Mouse (Mus musculus) midbrain, embryonic 12.5 days (tissue): ENCODE measurements around the gene Heg1. TPM values are rescaled to one million over a fixed set of nuclear protein-coding genes. Genes with fewer than 3 reads are reported as not detected.
A peak's percentile ranks its signal among the peaks of the same experiment; 100 is the strongest.

Source experiments
- ATAC-seq: fragments of 200-750 bp; cut with Nextera tagmentation; 2 replicates; pipeline ENCODE4 v1.8.0; 2017; ENCODE audit warnings: low read depth, moderate TSS enrichment, moderate library complexity; ENCODE audit not compliant: low FRiP score
- H3K27ac ChIP-seq: fragments of 300-500 bp; sonication (generic); replicated peaks from 2 replicates; pipeline ENCODE4 v1.5.1; 2016; ENCODE audit warnings: mild to moderate bottlenecking
- H3K27me3 ChIP-seq: fragments of 300-500 bp; sonication (generic); 2 replicates; pipeline ENCODE4 v1.6.1; 2016; ENCODE audit warnings: mild to moderate bottlenecking
- H3K36me3 ChIP-seq: fragments of 300-500 bp; sonication (generic); 2 replicates; pipeline ENCODE4 v1.6.1; 2016
- H3K4me1 ChIP-seq: fragments of 300-500 bp; sonication (generic); 2 replicates; pipeline ENCODE4 v1.6.1; 2016
- H3K4me2 ChIP-seq: fragments of 300-500 bp; sonication (generic); replicated peaks from 2 replicates; pipeline ENCODE4 v1.6.1; 2016; ENCODE audit warnings: mild to moderate bottlenecking, moderate library complexity
- H3K4me3 ChIP-seq: fragments of 300-500 bp; sonication (generic); 2 replicates; pipeline ENCODE4 v1.5.1; 2016; ENCODE audit warnings: mild to moderate bottlenecking
- H3K9ac ChIP-seq: fragments of 300-500 bp; sonication (generic); replicated peaks from 2 replicates; pipeline ENCODE4 v1.6.1; 2016; ENCODE audit warnings: mild to moderate bottlenecking, moderate library complexity
- H3K9me3 ChIP-seq: fragments of 300-500 bp; sonication (generic); 2 replicates; pipeline ENCODE4 v1.6.1; 2016; ENCODE audit warnings: mild to moderate bottlenecking
- WGBS: fragments of 180-500 bp; shearing (Covaris S2); methylation state at CpG from one replicate; pipeline ENCODE4 v1.1.7; 2016; 5-methylcytosine and 5-hydroxymethylcytosine counted together
- polyA plus RNA-seq: library from polyadenylated mRNA; unstranded; fragments of >200 nt; fragmentation: Nextera tagmentation; extraction: Ambion mirVana; gene quantifications from 2 replicates; pipeline ENCODE4 v1.2.1, GENCODE M21; 2016

Heg1 gene
- polyA plus RNA-seq, 1 experiment from 2014 or later = 34.1 TPM

DNA sequence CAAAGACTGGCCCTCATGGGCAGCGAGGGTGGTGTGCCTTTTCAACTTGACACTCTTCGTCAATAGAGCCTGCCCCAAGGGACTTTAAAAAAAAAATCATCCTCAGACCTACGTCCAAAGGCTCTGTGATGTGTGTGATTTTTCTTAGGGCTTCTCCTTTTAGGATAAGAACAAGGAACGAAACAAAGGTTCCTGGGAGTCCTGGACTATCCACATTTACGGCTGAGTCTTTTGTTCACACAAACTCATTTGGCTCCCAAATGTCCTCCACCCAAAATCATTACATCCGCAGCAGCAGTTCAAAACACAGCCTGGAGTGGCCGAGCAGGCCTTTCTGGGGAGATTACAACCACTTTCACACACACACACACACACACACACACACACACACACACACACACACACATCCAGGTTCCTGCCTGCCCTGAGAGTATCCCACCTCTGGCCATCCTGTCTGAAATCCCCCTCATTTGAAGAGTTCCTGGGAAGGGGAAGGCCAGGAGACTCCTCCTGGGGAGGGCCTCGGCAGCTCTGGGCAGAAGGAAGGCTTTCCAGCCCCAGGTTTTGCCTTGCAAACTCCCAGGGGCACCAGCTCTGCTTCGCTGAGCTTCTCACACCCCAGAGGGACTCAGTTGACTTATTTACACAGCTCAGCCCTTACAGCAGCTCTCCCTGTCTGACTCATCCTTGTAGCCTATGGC is 13.6 kb downstream of the Heg1 start:
- Histone ChIP-seq H3K27me3 (no peaks in the 10 kb centered on the region), H3K9me3 (no peaks in the 10 kb centered on the region), H3K4me1 (peaks cover 58% of the 10 kb centered on the region), H3K9ac (no peak overlapping the region), H3K4me3 (no peak overlapping the region), H3K4me2 (no peak overlapping the region), H3K27ac (peak overlapping the region; percentile 67), H3K36me3 (peaks cover 7% of the 10 kb centered on the region; the same call in 1 of the 2 replicates)
- WGBS = 40% methylated on average over 9 of the region's 9 CpGs
- ATAC-seq = no peak

DNA sequence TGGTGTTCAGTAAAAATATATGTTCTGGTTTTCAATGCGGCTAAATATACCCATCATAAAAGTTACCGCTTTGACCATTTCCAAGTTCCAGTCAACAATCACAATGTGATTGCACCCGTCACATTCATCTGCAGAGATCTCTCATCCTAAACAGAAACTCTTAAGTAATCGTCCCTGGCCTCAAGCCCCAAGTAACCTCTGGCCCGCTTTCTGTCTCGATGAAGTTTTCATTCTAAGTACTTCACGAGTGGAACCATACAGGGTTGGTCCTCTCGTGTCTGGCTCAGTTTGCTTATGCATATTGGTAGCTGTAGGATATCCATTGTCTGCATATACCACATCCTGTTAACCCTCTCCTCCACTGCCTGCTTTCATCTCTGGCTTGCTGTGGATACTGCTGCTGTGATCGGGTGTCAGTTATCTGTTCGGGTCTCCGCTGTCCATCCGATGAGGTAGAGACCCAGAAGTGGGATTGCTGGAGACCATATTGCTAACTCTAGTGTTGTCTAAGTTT is 14.2 kb downstream of the Heg1 start:
- peak overlapping the region; percentile 67; the same call in 1 of the 2 replicates for H3K27ac ChIP-seq
- 70% methylated on average over 12 of the region's 12 CpGs for WGBS
- H3K9ac ChIP-seq = no peak overlapping the region

DNA sequence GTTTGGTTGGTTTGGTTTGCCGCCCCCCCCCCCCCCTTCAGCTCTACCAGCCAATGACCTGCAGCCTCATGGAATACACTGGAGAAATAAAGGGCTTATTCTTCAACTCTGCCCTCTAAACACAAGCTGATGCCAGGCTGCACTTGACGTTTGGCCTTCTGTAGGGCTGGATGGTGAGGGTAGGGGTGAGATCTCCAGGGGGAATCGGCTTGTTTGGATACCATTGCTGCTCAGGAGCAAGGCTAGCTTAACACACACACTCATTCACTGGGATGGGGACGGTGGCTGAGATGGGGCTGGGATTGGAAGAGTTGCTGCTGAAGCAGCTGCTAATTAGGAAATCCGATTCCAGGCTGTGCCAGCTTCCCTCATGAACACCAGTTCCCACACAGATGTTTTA is 16.4 kb downstream of the Heg1 start:
- no peak for ATAC-seq
- Histone ChIP-seq H3K4me1 (peaks cover 63% of the 10 kb centered on the region), H3K9me3 (no peaks in the 10 kb centered on the region), H3K27me3 (no peaks in the 10 kb centered on the region), H3K4me3 (no peak overlapping the region), H3K9ac (no peak overlapping the region), H3K36me3 (0 out of 2 replicates have a peak, but pooled peaks cover 3% of the 10 kb centered on the region), H3K4me2 (no peak overlapping the region), H3K27ac (0 out of 2 replicates have a peak overlapping the region, but pooled peaks have one; percentile 6)
- 62% methylated on average over 5 of the region's 5 CpGs for WGBS

More for the DNA sequence above, 14.2 kb downstream of the Heg1 start:
- Histone ChIP-seq H3K4me1 (peaks cover 54% of the 10 kb centered on the region), H3K9me3 (no peaks in the 10 kb centered on the region), H3K4me2 (no peak overlapping the region), H3K27me3 (no peaks in the 10 kb centered on the region), H3K36me3 (peaks cover 6% of the 10 kb centered on the region; the same call in 1 of the 2 replicates), H3K4me3 (no peak overlapping the region)
- ATAC-seq = no peak

DNA sequence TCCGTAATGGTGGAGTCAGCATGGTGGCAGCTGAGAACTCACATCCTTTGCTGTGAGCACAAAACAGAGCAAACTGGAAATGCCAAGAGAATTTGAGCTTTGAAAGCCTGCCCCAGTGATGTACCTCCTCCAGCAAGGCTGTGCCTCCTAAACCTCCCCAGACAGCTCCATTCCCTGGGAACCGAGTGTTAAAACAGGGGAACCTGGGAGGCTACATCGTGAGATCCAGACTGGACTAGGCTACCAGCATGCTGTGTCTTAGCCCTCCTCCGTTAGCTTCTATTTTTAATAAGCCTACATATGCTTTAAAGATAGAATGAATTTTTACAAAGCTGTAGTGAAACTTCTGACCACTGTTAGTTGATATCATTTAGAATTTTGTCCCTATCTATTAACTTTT is 17.7 kb downstream of the Heg1 start:
- Histone ChIP-seq H3K4me1 (peaks cover 51% of the 10 kb centered on the region), H3K4me2 (no peak overlapping the region), H3K9ac (no peak overlapping the region), H3K36me3 (0 out of 2 replicates have a peak, but pooled peaks cover 4% of the 10 kb centered on the region), H3K4me3 (no peak overlapping the region), H3K27me3 (no peaks in the 10 kb centered on the region), H3K27ac (no peak overlapping the region), H3K9me3 (no peaks in the 10 kb centered on the region)
- no peak for ATAC-seq
- WGBS = 96% methylated on average over 4 of the region's 4 CpGs

DNA sequence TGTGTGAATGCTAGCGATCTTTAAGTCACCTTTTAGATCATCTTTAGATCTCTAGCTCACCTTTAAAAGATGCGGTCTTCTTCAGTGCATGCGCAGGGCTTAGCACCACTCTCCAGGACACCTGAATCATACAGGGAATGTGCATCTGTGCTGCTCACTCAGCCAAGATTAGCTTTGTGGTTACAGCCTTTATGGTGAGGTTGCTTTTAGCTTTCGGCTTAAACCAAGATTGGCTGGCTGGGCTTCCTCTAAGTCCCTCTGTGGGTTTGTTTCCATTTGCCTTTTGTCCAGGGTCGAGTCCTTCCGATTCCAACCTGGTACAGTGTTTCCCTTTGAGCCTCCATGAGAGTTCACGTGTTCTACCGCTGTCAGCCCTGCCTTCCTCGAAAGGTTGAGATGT is 20.1 kb downstream of the Heg1 start:
- no peak overlapping the region for H3K9ac ChIP-seq
- WGBS = 76% methylated on average over 9 of the region's 9 CpGs
- H3K9me3 ChIP-seq = no peaks in the 10 kb centered on the region
- H3K4me1 ChIP-seq = peaks cover 29% of the 10 kb centered on the region
- ATAC-seq = no peak
- H3K27ac ChIP-seq = peak overlapping the region; percentile 35; the same call in 1 of the 2 replicates
- no peaks in the 10 kb centered on the region for H3K27me3 ChIP-seq
- 0 out of 2 replicates have a peak, but pooled peaks cover 11% of the 10 kb centered on the region for H3K36me3 ChIP-seq
- H3K4me2 ChIP-seq = no peak overlapping the region
- H3K4me3 ChIP-seq = no peak overlapping the region

DNA sequence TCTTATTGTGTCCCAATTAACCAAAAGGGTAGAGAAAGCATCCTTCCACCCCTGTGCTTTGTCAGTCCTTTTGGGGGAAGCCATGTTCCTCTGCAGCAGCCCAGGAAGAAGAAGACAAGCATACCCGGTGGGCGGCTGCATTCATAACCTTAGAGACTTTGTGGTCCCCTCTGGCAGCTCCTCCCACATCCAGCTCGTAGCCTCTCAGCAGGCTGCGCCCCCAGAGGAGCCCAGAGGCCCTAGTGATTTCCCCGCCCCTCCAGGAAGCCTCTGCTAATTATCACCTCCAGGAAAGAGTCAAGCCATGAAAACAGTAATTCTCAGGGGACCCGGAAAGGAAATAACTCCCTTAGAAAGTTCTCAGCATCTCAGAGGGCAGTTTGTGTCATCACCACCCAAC is 21.1 kb downstream of the Heg1 start:
- H3K9me3 ChIP-seq = no peaks in the 10 kb centered on the region
- H3K4me1 ChIP-seq = peaks cover 20% of the 10 kb centered on the region
- peaks cover 14% of the 10 kb centered on the region for H3K36me3 ChIP-seq
- 36% methylated on average over 6 of the region's 6 CpGs for WGBS
- peak overlapping the region; percentile 35; the same call in 1 of the 2 replicates for H3K27ac ChIP-seq
- no peaks in the 10 kb centered on the region for H3K27me3 ChIP-seq
- H3K4me3 ChIP-seq = no peak overlapping the region
- no peak overlapping the region for H3K9ac ChIP-seq
- ATAC-seq = no peak
- H3K4me2 ChIP-seq = no peak overlapping the region

DNA sequence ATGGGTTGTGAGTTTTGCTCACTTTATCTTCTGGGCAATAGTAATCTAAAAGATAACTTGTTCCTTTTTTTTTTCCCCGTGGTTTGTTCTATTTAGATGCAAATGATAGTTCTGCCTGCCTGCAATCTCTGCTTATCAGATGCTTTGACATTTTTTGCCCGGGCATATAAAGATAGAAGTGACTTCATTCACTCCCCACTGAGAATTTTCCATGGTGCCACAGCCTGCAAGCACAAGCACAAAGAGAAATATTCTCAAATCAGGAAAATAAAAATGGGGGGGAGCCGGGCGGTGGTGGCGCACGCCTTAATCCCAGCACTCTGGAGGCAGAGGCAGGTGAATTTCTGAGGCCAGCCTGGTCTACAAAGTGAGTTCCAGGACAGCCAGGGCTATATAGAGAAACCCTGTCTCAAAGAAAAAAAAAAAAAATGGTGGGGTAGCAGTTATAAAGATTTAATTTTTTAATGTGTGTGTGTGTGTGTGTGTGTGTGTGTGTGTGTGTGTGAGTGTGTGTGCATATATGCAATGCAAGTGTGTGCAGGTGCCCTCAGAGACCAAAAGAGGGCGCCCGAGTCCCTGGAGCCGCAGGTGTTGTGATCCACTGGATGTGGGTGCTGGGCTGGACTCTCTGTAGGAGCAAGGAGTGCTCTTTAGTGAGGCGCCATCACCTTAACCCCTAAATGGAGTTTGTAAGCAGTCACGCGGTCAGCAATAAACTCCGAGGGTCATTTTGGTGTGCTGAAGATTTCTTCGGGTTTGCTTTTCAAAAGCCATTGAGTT is 22.1 kb downstream of the Heg1 start:
- WGBS = 94% methylated on average over 14 of the region's 14 CpGs
- Histone ChIP-seq H3K9ac (no peak overlapping the region), H3K4me3 (no peak overlapping the region), H3K27me3 (no peaks in the 10 kb centered on the region), H3K27ac (no peak overlapping the region), H3K9me3 (no peaks in the 10 kb centered on the region), H3K36me3 (peaks cover 25% of the 10 kb centered on the region), H3K4me1 (peaks cover 13% of the 10 kb centered on the region), H3K4me2 (no peak overlapping the region)
- ATAC-seq = no peak

DNA sequence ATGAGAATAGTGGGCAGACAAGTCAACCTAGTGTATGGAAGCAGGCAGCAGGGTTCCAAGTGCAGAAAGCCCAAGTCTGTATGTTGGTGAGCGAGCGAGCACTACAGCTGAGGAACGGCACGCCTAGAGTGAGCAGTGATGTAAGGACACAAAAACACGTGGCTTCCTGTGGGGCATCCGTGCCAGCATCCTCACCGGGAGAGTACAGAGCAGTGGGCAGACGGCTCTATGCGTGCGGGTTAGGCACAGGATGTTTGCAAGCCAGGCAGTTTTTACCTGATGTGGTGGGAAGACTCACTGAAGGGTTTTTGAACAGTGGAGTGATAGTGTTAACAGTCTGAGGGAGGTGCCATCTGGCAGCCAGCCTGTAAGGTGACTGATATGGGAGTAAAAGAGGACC is 23.9 kb downstream of the Heg1 start:
- 94% methylated on average over 10 of the region's 10 CpGs for WGBS
- no peak for ATAC-seq
- Histone ChIP-seq H3K9me3 (no peaks in the 10 kb centered on the region), H3K27me3 (no peaks in the 10 kb centered on the region), H3K4me1 (peaks cover 13% of the 10 kb centered on the region), H3K36me3 (peaks cover 38% of the 10 kb centered on the region), H3K4me3 (no peak overlapping the region), H3K9ac (no peak overlapping the region), H3K27ac (no peak overlapping the region), H3K4me2 (no peak overlapping the region)

DNA sequence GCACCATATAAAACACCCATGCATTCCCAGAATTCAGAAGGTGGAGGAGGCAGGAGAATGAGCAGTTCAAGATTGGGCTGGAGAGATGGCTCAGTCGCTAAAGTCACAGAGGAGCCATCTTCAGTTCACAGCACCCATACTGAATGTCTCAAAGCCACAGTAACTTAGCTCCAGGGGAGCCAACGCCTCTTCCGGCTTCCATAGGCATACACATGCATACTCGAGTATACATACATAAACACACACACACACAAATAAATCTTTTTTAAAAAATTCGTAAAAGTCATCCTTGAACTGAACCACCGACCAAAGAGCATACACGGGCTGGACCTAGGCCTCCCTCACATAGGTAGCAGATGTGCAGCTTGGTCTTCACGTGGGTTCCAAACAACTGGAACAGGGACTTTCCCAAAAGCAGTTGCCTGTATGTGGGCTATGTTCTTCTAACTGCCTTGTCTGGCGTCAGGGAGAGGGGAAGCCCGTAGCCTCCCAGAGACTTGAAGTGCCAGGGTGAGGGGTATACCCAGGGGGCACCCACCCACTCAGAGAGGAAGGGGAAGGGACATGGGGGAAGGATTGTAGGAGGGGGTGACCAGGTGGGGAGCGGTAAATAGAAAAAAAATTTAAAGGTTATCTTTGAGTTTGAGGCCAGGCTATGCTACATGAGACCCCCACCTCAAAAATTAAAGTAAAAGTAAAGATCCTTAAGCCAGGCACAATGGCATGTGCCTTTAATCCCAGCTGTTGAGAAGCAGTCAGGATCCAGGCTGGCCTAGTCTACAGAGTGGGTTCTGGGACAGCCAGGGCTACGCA is 24.6 kb downstream of the Heg1 start:
- peaks cover 13% of the 10 kb centered on the region for H3K4me1 ChIP-seq
- H3K36me3 ChIP-seq = peaks cover 43% of the 10 kb centered on the region
- ATAC-seq = no peak
- no peak overlapping the region for H3K9ac ChIP-seq
- H3K9me3 ChIP-seq = no peaks in the 10 kb centered on the region
- H3K27ac ChIP-seq = no peak overlapping the region
- H3K4me2 ChIP-seq = no peak overlapping the region
- no peak overlapping the region for H3K4me3 ChIP-seq
- WGBS = 92% methylated on average over 12 of the region's 12 CpGs
- H3K27me3 ChIP-seq = no peaks in the 10 kb centered on the region

DNA sequence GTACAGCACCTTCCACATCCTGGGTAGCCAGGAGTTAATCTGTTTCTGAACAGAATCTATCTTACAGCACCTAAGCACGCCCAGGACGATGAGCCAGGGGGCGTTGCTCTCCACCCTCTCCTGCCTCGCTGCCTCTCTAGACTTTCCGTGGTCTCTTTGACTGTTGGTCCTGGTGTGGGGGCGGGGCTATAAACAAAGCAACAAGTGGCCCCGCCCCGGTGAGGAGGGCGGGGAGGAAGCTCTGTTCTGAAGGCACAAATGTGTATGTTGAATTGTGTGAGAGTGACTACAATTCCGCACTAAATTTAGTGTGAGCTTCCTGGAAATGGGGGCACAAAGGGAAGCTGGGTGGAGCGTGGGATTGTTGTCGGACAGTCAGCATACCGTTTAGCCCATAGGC is 30.1 kb downstream of the Heg1 start:
- Histone ChIP-seq H3K4me2 (peak overlapping the region; percentile 4; the same call in 1 of the 2 replicates), H3K27ac (no peak overlapping the region), H3K9ac (no peak overlapping the region), H3K4me1 (peaks cover 10% of the 10 kb centered on the region), H3K4me3 (no peak overlapping the region), H3K9me3 (no peaks in the 10 kb centered on the region), H3K36me3 (peaks cover 54% of the 10 kb centered on the region), H3K27me3 (no peaks in the 10 kb centered on the region)
- ATAC-seq = no peak
- WGBS = 16% methylated on average over 13 of the region's 13 CpGs

DNA sequence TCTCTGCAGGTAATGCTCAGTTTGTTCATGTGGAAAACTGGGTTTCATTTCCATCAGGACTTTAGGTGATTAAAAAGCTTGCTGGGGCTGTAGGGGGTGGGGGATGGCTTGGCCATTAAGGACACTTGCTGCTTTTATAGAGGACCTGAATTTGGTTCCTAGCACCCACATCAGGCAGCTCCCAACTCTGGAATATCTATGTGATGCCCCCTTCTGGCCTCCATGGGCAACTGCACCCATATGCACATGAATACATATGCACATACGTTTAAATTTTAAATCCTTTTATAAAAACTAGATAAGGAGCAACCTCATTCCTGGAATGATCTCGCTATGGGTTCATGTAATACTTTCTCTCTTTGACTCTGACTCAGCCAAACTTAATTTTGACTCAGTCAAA is 39.1 kb downstream of the Heg1 start:
- no peak overlapping the region for H3K4me2 ChIP-seq
- no peak overlapping the region for H3K4me3 ChIP-seq
- 96% methylated on average over 2 of the region's 2 CpGs for WGBS
- H3K27ac ChIP-seq = no peak overlapping the region
- peaks cover 80% of the 10 kb centered on the region for H3K36me3 ChIP-seq
- no peak overlapping the region for H3K9ac ChIP-seq
- no peak for ATAC-seq
- H3K27me3 ChIP-seq = no peaks in the 10 kb centered on the region
- H3K9me3 ChIP-seq = peaks cover 7% of the 10 kb centered on the region
- H3K4me1 ChIP-seq = peaks cover 8% of the 10 kb centered on the region
